Mouse (Mus musculus): ENCODE results near the gene Tjp2. TPM values are rescaled to one million over a fixed set of nuclear protein-coding genes. Genes with fewer than 3 reads are reported as not detected.
A peak's percentile ranks its signal among the peaks of the same experiment; 100 is the strongest.

The Tjp2 gene
- polyA plus RNA-seq, 1 experiment from 2014 or later, result 26.9 TPM

- Histone ChIP-seq H3K4me1 (ENCODE audit: control insufficient read depth, insufficient read depth, low read length) (peaks cover 20% of the 10 kb centered on the region), H3K27ac (replicated peaks; ENCODE audit: low read depth, low read length) (0 out of 2 replicates have a peak overlapping the region, but pooled peaks have one; percentile 45), H3K4me3 (ENCODE audit: low read depth, low read length) (no peak overlapping the region), H3K4me2 (ENCODE audit: low read depth, severe bottlenecking) (no peak overlapping the region), H3K27me3 (ENCODE audit: control insufficient read depth, insufficient read depth, low read length) (no peaks in the 10 kb centered on the region), H3K36me3 (ENCODE audit: control insufficient read depth, insufficient read depth, low read length) (no peaks in the 10 kb centered on the region), H3K9me3 (ENCODE audit: control insufficient read depth, low read length) (no peaks in the 10 kb centered on the region), H3K9ac (ENCODE audit: low read length) (no peak overlapping the region)
- WGBS, result 11% methylated on average over 4 of the region's 4 CpGs
- DNase-seq (ENCODE audit: low spot score), result no peak
- ATAC-seq (ENCODE audit: insufficient number of reproducible peaks, low FRiP score, low TSS enrichment, low read depth), result no peak
Measured at GRCm38 (mm10) chr19:24163974-24164373, 60.9 kb downstream of the Tjp2 start.

DNA sequence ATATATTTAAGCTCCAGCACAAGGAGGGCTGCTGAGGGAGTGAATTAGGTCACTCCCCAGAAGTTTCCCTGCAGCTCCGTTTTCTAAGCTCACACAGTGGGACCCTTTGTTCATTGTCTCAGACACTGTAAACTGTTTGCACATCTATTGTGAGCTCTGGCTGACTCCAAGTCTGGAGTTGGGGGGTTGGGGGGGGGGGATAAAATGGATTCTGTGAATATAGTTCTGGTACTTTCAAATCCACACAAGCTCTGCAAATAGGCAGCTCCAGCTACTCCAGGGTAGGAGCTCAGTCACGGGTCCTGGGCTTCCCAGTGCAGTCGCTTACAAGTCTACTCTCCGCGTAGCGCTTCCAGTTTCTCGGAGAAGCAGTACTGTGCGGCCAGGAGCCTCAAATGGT lies 64.4 kb downstream of the Tjp2 start:
- Histone ChIP-seq H3K36me3 (ENCODE audit: control insufficient read depth, insufficient read depth, low read length) (no peaks in the 10 kb centered on the region), H3K4me1 (ENCODE audit: control insufficient read depth, insufficient read depth, low read length) (peaks cover 8% of the 10 kb centered on the region), H3K27me3 (ENCODE audit: control insufficient read depth, insufficient read depth, low read length) (no peaks in the 10 kb centered on the region), H3K9ac (ENCODE audit: low read length) (no peak overlapping the region), H3K4me2 (ENCODE audit: low read depth, severe bottlenecking) (no peak overlapping the region), H3K4me3 (ENCODE audit: low read depth, low read length) (no peak overlapping the region), H3K27ac (replicated peaks; ENCODE audit: low read depth, low read length) (no peak overlapping the region; the same call in 1 of the 2 replicates), H3K9me3 (ENCODE audit: control insufficient read depth, low read length) (no peaks in the 10 kb centered on the region)
- WGBS, result 66% methylated on average over 8 of the region's 8 CpGs
- no peak for DNase-seq (ENCODE audit: low spot score)
- 0 out of 2 replicates have a peak, but pooled peaks have one; percentile 65 for ATAC-seq (ENCODE audit: insufficient number of reproducible peaks, low FRiP score, low TSS enrichment, low read depth)

- no peak for DNase-seq (ENCODE audit: low spot score)
- no peak for ATAC-seq (ENCODE audit: insufficient number of reproducible peaks, low FRiP score, low TSS enrichment, low read depth)
- H3K27ac ChIP-seq (replicated peaks; ENCODE audit: low read depth, low read length), result no peak overlapping the region
- H3K4me2 ChIP-seq (ENCODE audit: low read depth, severe bottlenecking), result no peak overlapping the region
- H3K9me3 ChIP-seq (ENCODE audit: control insufficient read depth, low read length), result no peaks in the 10 kb centered on the region
- WGBS, result 57% methylated on average over 9 of the region's 9 CpGs
- no peaks in the 10 kb centered on the region for H3K27me3 ChIP-seq (ENCODE audit: control insufficient read depth, insufficient read depth, low read length)
- H3K9ac ChIP-seq (ENCODE audit: low read length), result no peak overlapping the region
- H3K4me1 ChIP-seq (ENCODE audit: control insufficient read depth, insufficient read depth, low read length), result peaks cover 8% of the 10 kb centered on the region
- no peak overlapping the region for H3K4me3 ChIP-seq (ENCODE audit: low read depth, low read length)
- no peaks in the 10 kb centered on the region for H3K36me3 ChIP-seq (ENCODE audit: control insufficient read depth, insufficient read depth, low read length)
Measured at GRCm38 (mm10) chr19:24159751-24160150, 65.1 kb downstream of the Tjp2 start.

- peaks cover 6% of the 10 kb centered on the region for H3K4me1 ChIP-seq (ENCODE audit: control insufficient read depth, insufficient read depth, low read length)
- no peak overlapping the region for H3K9ac ChIP-seq (ENCODE audit: low read length)
- H3K27me3 ChIP-seq (ENCODE audit: control insufficient read depth, insufficient read depth, low read length), result no peaks in the 10 kb centered on the region
- no peaks in the 10 kb centered on the region for H3K9me3 ChIP-seq (ENCODE audit: control insufficient read depth, low read length)
- no peak overlapping the region for H3K27ac ChIP-seq (replicated peaks; ENCODE audit: low read depth, low read length)
- WGBS, result 13% methylated on average over 8 of the region's 9 CpGs
- ATAC-seq (ENCODE audit: insufficient number of reproducible peaks, low FRiP score, low TSS enrichment, low read depth), result no peak
- H3K36me3 ChIP-seq (ENCODE audit: control insufficient read depth, insufficient read depth, low read length), result no peaks in the 10 kb centered on the region
- DNase-seq (ENCODE audit: low spot score), result no peak
- H3K4me2 ChIP-seq (ENCODE audit: low read depth, severe bottlenecking), result no peak overlapping the region
- no peak overlapping the region for H3K4me3 ChIP-seq (ENCODE audit: low read depth, low read length)
Measured at GRCm38 (mm10) chr19:24159334-24159733, 65.5 kb downstream of the Tjp2 start.

- ATAC-seq (ENCODE audit: insufficient number of reproducible peaks, low FRiP score, low TSS enrichment, low read depth), result no peak
- no peaks in the 10 kb centered on the region for H3K9me3 ChIP-seq (ENCODE audit: control insufficient read depth, low read length)
- WGBS, result 73% methylated on average over 6 of the region's 6 CpGs
Measured at GRCm38 (mm10) chr19:24156067-24156455, 68.8 kb downstream of the Tjp2 start.

DNA sequence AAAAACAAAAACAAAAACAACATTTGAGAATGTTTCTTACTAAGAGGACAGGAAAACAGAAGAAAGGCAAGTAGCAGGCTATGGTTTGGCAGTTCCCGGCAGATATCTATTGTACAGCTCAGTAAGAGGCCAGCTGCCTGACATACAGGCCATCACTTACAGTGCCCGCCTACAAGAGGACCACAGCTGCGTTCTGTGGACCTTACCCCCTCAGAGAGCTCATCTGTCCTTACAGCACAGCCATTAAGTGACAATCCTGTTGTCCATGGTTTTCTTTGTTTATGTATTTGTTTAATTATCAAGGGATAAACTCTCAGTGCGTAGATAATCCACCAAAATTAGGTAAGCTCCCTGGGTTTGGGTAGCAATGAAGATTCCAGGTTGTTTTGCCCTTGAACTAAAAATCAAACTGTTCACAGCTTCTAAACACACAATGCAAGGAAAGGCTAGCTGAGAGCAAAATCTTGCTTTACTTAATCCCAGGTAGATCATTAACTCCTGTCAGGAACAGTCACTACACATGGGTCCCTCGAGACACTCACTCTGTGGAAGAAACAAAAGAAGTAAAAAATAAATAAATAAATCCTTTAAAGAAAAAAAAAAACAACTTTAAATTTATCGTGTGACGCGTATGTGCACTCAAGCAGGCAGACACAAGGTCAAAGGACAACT lies 69.3 kb downstream of the Tjp2 start:
- no peaks in the 10 kb centered on the region for H3K27me3 ChIP-seq (ENCODE audit: control insufficient read depth, insufficient read depth, low read length)

More at GRCm38 (mm10) chr19:24156067-24156455, 68.8 kb downstream of the Tjp2 start:
- Histone ChIP-seq H3K27me3 (ENCODE audit: control insufficient read depth, insufficient read depth, low read length) (no peaks in the 10 kb centered on the region), H3K4me2 (ENCODE audit: low read depth, severe bottlenecking) (no peak overlapping the region), H3K9ac (ENCODE audit: low read length) (no peak overlapping the region), H3K36me3 (ENCODE audit: control insufficient read depth, insufficient read depth, low read length) (no peaks in the 10 kb centered on the region), H3K4me1 (ENCODE audit: control insufficient read depth, insufficient read depth, low read length) (no peaks in the 10 kb centered on the region), H3K4me3 (ENCODE audit: low read depth, low read length) (no peak overlapping the region), H3K27ac (replicated peaks; ENCODE audit: low read depth, low read length) (no peak overlapping the region)
- DNase-seq (ENCODE audit: low spot score), result no peak

GRCm38 (mm10) chr19:24153266-24154023 lies 71.4 kb downstream of the Tjp2 start:
- DNase-seq (ENCODE audit: low spot score), result peak; percentile 52
- Histone ChIP-seq H3K9ac (ENCODE audit: low read length) (no peak overlapping the region), H3K4me2 (ENCODE audit: low read depth, severe bottlenecking) (no peak overlapping the region), H3K36me3 (ENCODE audit: control insufficient read depth, insufficient read depth, low read length) (no peaks in the 10 kb centered on the region), H3K27me3 (ENCODE audit: control insufficient read depth, insufficient read depth, low read length) (no peaks in the 10 kb centered on the region), H3K27ac (replicated peaks; ENCODE audit: low read depth, low read length) (no peak overlapping the region), H3K4me3 (ENCODE audit: low read depth, low read length) (no peak overlapping the region), H3K4me1 (ENCODE audit: control insufficient read depth, insufficient read depth, low read length) (no peaks in the 10 kb centered on the region), H3K9me3 (ENCODE audit: control insufficient read depth, low read length) (no peaks in the 10 kb centered on the region)
- WGBS, result 60% methylated on average over 9 of the region's 9 CpGs
- no peak for ATAC-seq (ENCODE audit: insufficient number of reproducible peaks, low FRiP score, low TSS enrichment, low read depth)

More for the DNA sequence above, 69.3 kb downstream of the Tjp2 start:
- Histone ChIP-seq H3K27ac (replicated peaks; ENCODE audit: low read depth, low read length) (no peak overlapping the region), H3K4me2 (ENCODE audit: low read depth, severe bottlenecking) (no peak overlapping the region), H3K9me3 (ENCODE audit: control insufficient read depth, low read length) (no peaks in the 10 kb centered on the region), H3K4me3 (ENCODE audit: low read depth, low read length) (no peak overlapping the region), H3K36me3 (ENCODE audit: control insufficient read depth, insufficient read depth, low read length) (no peaks in the 10 kb centered on the region), H3K4me1 (ENCODE audit: control insufficient read depth, insufficient read depth, low read length) (no peaks in the 10 kb centered on the region), H3K9ac (ENCODE audit: low read length) (no peak overlapping the region)
- ATAC-seq (ENCODE audit: insufficient number of reproducible peaks, low FRiP score, low TSS enrichment, low read depth), result no peak
- 72% methylated on average over 8 of the region's 8 CpGs for WGBS
- DNase-seq (ENCODE audit: low spot score), result no peak

DNA sequence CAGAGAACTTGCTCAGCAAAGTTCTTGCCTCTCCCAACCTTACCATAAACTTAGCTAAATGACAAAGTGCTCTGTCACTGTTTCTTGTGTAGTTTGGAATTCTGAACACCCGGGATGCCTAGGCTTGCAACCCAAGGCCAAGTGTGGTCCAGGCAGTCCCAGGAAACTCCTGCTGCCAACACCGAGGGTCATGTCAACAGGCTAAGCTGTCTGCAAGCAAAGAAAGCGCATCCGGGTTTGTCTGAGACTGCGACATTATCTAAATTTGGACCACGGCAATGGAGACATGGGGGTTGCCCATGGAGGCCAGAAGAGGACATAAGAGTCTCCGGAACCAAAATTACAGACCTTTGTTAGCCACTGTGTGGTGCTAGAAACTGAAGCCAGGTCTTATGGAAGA lies 80.8 kb downstream of the Tjp2 start:
- Histone ChIP-seq H3K9ac (ENCODE audit: low read length) (no peak overlapping the region), H3K27me3 (ENCODE audit: control insufficient read depth, insufficient read depth, low read length) (no peaks in the 10 kb centered on the region), H3K9me3 (ENCODE audit: control insufficient read depth, low read length) (no peaks in the 10 kb centered on the region), H3K4me1 (ENCODE audit: control insufficient read depth, insufficient read depth, low read length) (no peaks in the 10 kb centered on the region), H3K36me3 (ENCODE audit: control insufficient read depth, insufficient read depth, low read length) (no peaks in the 10 kb centered on the region), H3K4me2 (ENCODE audit: low read depth, severe bottlenecking) (no peak overlapping the region), H3K27ac (replicated peaks; ENCODE audit: low read depth, low read length) (no peak overlapping the region), H3K4me3 (ENCODE audit: low read depth, low read length) (no peak overlapping the region)
- WGBS, result 94% methylated on average over 7 of the region's 7 CpGs
- DNase-seq (ENCODE audit: low spot score) (no peak), ATAC-seq (ENCODE audit: insufficient number of reproducible peaks, low FRiP score, low TSS enrichment, low read depth) (no peak)

All from limb, embryonic 11.5 days (tissue).